Mouse (Mus musculus) stomach, adult 2 months (tissue): Measurements from ENCODE around the gene Ltbp1. TPM values are rescaled to one million over a fixed set of nuclear protein-coding genes. Genes with fewer than 3 reads are reported as not detected.

Experiments used
- polyA plus RNA-seq: library from polyadenylated mRNA; depleted of rRNA; stranded (reverse); fragments of >200 nt; gene quantifications from 2 replicates; pipeline ENCODE4 v1.2.3, GENCODE M21; 2012; rRNA removed

Gene Ltbp1
- 7.9 and 10.8 TPM in 2 replicates for polyA plus RNA-seq

GRCm38 (mm10) chr17:75005281-75005684 lies at the start of gene Ltbp1:
TSS of gene Ltbp1 (plus strand) at chr17:75005568.

DNA sequence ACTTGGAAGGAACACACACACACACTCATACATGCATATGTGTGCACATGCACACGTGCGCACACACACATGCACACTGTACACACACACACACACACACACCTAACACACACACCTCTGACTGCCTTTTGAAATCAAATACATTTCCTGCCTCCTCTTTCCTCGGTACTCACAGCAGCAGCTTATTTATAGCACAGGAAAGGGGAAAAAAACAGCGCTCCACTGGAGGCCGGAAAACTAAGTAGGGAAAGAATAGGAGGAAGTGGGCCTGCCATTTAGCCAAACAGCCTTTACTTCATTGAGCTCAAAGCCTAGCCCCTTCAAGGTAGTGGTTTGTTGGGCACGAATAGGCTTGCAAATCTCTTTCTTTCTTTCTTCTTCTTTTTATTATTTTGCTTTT lies 430.2 kb downstream of the Ltbp1 start, which contains the start of gene Rasgrp3:
Rasgrp3 (plus strand) TSS at position 298 of the 400 bp plus-strand sequence.

